Mouse (Mus musculus) midbrain, embryonic 13.5 days (tissue): ENCODE data around the gene Pcgf5. TPM values are rescaled to one million over a fixed set of nuclear protein-coding genes. Genes with fewer than 3 reads are reported as not detected.
A peak's percentile ranks its signal among the peaks of the same experiment; 100 is the strongest.

ENCODE experiments used
- ATAC-seq: fragments of 200-750 bp; cut with Nextera tagmentation; 2 replicates; pipeline ENCODE4 v1.8.0; 2017; ENCODE audit warnings: mild to moderate bottlenecking, moderate TSS enrichment, moderate library complexity
- H3K27ac ChIP-seq: fragments of 300-500 bp; sonication (generic); 2 replicates; pipeline ENCODE4 v1.5.1; 2015; ENCODE audit warnings: inconsistent platforms, mild to moderate bottlenecking, moderate library complexity
- H3K27me3 ChIP-seq: fragments of 300-500 bp; sonication (generic); 2 replicates; pipeline ENCODE4 v1.6.1; 2015; ENCODE audit warnings: mild to moderate bottlenecking, inconsistent platforms
- H3K36me3 ChIP-seq: fragments of 300-500 bp; sonication (generic); 2 replicates; pipeline ENCODE4 v1.6.1; 2015; ENCODE audit warnings: mild to moderate bottlenecking, inconsistent platforms
- H3K4me1 ChIP-seq: fragments of 300-500 bp; sonication (generic); replicated peaks from 2 replicates; pipeline ENCODE4 v1.6.1; 2015; ENCODE audit warnings: inconsistent platforms
- H3K4me2 ChIP-seq: fragments of 300-500 bp; sonication (generic); replicated peaks from 2 replicates; pipeline ENCODE4 v1.6.1; 2015; ENCODE audit warnings: moderate library complexity, mild to moderate bottlenecking, inconsistent platforms
- H3K4me3 ChIP-seq: fragments of 300-500 bp; sonication (generic); replicated peaks from 2 replicates; pipeline ENCODE4 v1.5.1; 2015; ENCODE audit warnings: mild to moderate bottlenecking, inconsistent platforms
- H3K9ac ChIP-seq: fragments of 300-500 bp; sonication (generic); replicated peaks from 2 replicates; pipeline ENCODE4 v1.6.1; 2015; ENCODE audit warnings: mild to moderate bottlenecking, inconsistent platforms
- H3K9me3 ChIP-seq: fragments of 300-500 bp; sonication (generic); 2 replicates; pipeline ENCODE4 v1.6.1; 2016; ENCODE audit warnings: mild to moderate bottlenecking, inconsistent platforms
- WGBS: fragments of 180-500 bp; shearing (Covaris S2); methylation state at CpG from one replicate; pipeline ENCODE4 v1.1.7; 2015; 5-methylcytosine and 5-hydroxymethylcytosine counted together
- polyA plus RNA-seq: library from polyadenylated mRNA; unstranded; fragments of >200 nt; fragmentation: Nextera tagmentation; extraction: Ambion mirVana; gene quantifications from 2 replicates; pipeline ENCODE4 v1.2.1, GENCODE M21; 2015

Gene Pcgf5
- 8.7 and 9.7 TPM in 2 replicates for polyA plus RNA-seq

- H3K27ac ChIP-seq = peak within 1 kb of the TSS; percentile 14; the same call in 1 of the 2 replicates
- WGBS = under 1% methylated on average over 90 of the region's 92 CpGs
- peak within 1 kb of the TSS; percentile 99 for H3K4me2 ChIP-seq
- H3K4me1 ChIP-seq = peaks cover 12% of the 10 kb centered on the region
- H3K27me3 ChIP-seq = peaks cover 62% of the 10 kb centered on the region
- ATAC-seq = peak; percentile 78
- H3K9me3 ChIP-seq = no peaks in the 10 kb centered on the region
- H3K4me3 ChIP-seq = peak within 1 kb of the TSS; percentile 83
- peak within 1 kb of the TSS; percentile 69 for H3K9ac ChIP-seq
- no peaks in the 10 kb centered on the region for H3K36me3 ChIP-seq
Observed at GRCm38 (mm10) chr19:36348161-36348800, at the start of gene Pcgf5. Gene Pcgf5 (plus strand): TSS chr19:36348309.

DNA sequence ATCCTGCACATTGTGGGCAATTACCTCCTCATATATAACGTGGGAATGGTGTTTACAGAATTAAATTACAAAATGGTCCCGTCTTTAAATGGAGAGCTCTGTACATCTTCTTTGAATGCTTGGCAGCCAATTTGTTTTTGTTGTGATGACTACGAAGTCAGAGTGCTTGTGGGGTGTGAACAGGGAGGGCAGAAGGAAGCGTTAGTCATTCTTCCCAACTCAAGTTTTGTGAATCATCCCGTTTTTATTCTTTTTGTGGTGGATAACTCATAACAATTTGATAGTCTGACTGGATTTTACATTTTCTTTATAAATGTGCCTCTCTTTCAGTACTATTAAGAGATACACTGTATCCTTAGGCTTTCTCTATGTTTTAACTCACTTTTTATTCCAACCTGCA lies 42.6 kb upstream of the Pcgf5 start:
- H3K4me1 ChIP-seq = no peaks in the 10 kb centered on the region
- H3K27me3 ChIP-seq = no peaks in the 10 kb centered on the region
- no peaks in the 10 kb centered on the region for H3K9me3 ChIP-seq
- no peak overlapping the region for H3K4me3 ChIP-seq
- no peak overlapping the region for H3K4me2 ChIP-seq
- no peak for ATAC-seq
- no peaks in the 10 kb centered on the region for H3K36me3 ChIP-seq
- WGBS = 86% methylated on average over 5 of the region's 5 CpGs
- no peak overlapping the region for H3K27ac ChIP-seq
- no peak overlapping the region for H3K9ac ChIP-seq

GRCm38 (mm10) chr19:36314010-36314409 lies 34.1 kb upstream of the Pcgf5 start:
- no peaks in the 10 kb centered on the region for H3K27me3 ChIP-seq
- H3K4me1 ChIP-seq = no peaks in the 10 kb centered on the region
- no peak overlapping the region for H3K27ac ChIP-seq
- ATAC-seq = no peak
- H3K9ac ChIP-seq = no peak overlapping the region
- 91% methylated on average over 5 of the region's 5 CpGs for WGBS
- no peaks in the 10 kb centered on the region for H3K9me3 ChIP-seq
- no peak overlapping the region for H3K4me3 ChIP-seq
- no peaks in the 10 kb centered on the region for H3K36me3 ChIP-seq
- no peak overlapping the region for H3K4me2 ChIP-seq

- Histone ChIP-seq H3K9me3 (no peaks in the 10 kb centered on the region), H3K4me3 (no peak overlapping the region), H3K36me3 (no peaks in the 10 kb centered on the region), H3K27me3 (no peaks in the 10 kb centered on the region), H3K9ac (no peak overlapping the region), H3K27ac (no peak overlapping the region), H3K4me1 (no peaks in the 10 kb centered on the region), H3K4me2 (no peak overlapping the region)
- ATAC-seq = no peak
- 92% methylated on average over 4 of the region's 4 CpGs for WGBS
Observed at GRCm38 (mm10) chr19:36319735-36320134, 28.4 kb upstream of the Pcgf5 start.

- Histone ChIP-seq H3K27ac (no peak overlapping the region), H3K27me3 (no peaks in the 10 kb centered on the region), H3K9me3 (no peaks in the 10 kb centered on the region), H3K4me1 (no peaks in the 10 kb centered on the region), H3K4me2 (no peak overlapping the region), H3K9ac (no peak overlapping the region), H3K36me3 (no peaks in the 10 kb centered on the region), H3K4me3 (no peak overlapping the region)
- WGBS = 93% methylated on average over 3 of the region's 3 CpGs
- ATAC-seq = no peak
Observed at GRCm38 (mm10) chr19:36321066-36321465, 27.0 kb upstream of the Pcgf5 start.

- no peak for ATAC-seq
Observed at GRCm38 (mm10) chr19:36323326-36323725, 24.8 kb upstream of the Pcgf5 start.

GRCm38 (mm10) chr19:36328678-36329077 lies 19.4 kb upstream of the Pcgf5 start:
- WGBS = 95% methylated on average over 5 of the region's 5 CpGs
- Histone ChIP-seq H3K27ac (no peak overlapping the region), H3K9me3 (no peaks in the 10 kb centered on the region), H3K27me3 (no peaks in the 10 kb centered on the region), H3K9ac (no peak overlapping the region), H3K4me2 (no peak overlapping the region), H3K4me1 (no peaks in the 10 kb centered on the region), H3K36me3 (no peaks in the 10 kb centered on the region), H3K4me3 (no peak overlapping the region)
- no peak for ATAC-seq

More at GRCm38 (mm10) chr19:36323326-36323725, 24.8 kb upstream of the Pcgf5 start:
- Histone ChIP-seq H3K9ac (no peak overlapping the region), H3K36me3 (no peaks in the 10 kb centered on the region), H3K4me2 (no peak overlapping the region), H3K9me3 (no peaks in the 10 kb centered on the region), H3K27me3 (no peaks in the 10 kb centered on the region), H3K4me3 (no peak overlapping the region), H3K27ac (no peak overlapping the region), H3K4me1 (no peaks in the 10 kb centered on the region)
- WGBS = 75% methylated on average over 2 of the region's 2 CpGs

DNA sequence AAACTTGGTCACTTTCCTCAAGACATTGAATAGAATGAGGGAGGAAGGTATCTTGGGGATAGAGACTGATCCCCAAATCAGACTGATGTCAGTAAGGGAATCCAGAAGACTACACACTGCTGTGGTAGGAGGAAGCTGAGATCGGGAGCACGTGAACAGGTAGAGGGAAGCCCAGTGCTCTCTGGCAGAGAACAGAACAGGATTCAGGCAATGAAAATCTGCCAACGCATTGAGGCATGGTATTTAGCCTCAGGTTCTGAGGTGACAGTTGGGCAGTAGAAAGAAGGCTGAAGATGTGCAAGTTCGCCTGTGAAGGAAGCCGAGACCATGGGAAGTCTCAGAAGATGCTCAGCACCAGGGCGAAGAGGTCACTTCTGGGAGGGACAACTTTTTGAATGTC lies 733 bp upstream of the Pcgf5 start:
- ATAC-seq = no peak
- Histone ChIP-seq H3K9ac (no peak overlapping the region), H3K27ac (no peak overlapping the region), H3K4me1 (peaks cover 12% of the 10 kb centered on the region), H3K4me3 (peak overlapping the region; percentile 83), H3K4me2 (peak overlapping the region; percentile 99), H3K36me3 (no peaks in the 10 kb centered on the region), H3K9me3 (no peaks in the 10 kb centered on the region), H3K27me3 (peaks cover 62% of the 10 kb centered on the region)
- WGBS = 25% methylated on average over 6 of the region's 6 CpGs

GRCm38 (mm10) chr19:36347831-36348160 lies 313 bp upstream of the Pcgf5 start:
- Histone ChIP-seq H3K36me3 (no peaks in the 10 kb centered on the region), H3K4me2 (peak overlapping the region; percentile 99), H3K9ac (peak overlapping the region; percentile 69), H3K4me3 (peak overlapping the region; percentile 83), H3K4me1 (peaks cover 12% of the 10 kb centered on the region), H3K27me3 (peaks cover 62% of the 10 kb centered on the region), H3K9me3 (no peaks in the 10 kb centered on the region), H3K27ac (no peak overlapping the region)
- WGBS = under 1% methylated on average over 11 of the region's 11 CpGs
- ATAC-seq = no peak; the same call in 1 of the 2 replicates

DNA sequence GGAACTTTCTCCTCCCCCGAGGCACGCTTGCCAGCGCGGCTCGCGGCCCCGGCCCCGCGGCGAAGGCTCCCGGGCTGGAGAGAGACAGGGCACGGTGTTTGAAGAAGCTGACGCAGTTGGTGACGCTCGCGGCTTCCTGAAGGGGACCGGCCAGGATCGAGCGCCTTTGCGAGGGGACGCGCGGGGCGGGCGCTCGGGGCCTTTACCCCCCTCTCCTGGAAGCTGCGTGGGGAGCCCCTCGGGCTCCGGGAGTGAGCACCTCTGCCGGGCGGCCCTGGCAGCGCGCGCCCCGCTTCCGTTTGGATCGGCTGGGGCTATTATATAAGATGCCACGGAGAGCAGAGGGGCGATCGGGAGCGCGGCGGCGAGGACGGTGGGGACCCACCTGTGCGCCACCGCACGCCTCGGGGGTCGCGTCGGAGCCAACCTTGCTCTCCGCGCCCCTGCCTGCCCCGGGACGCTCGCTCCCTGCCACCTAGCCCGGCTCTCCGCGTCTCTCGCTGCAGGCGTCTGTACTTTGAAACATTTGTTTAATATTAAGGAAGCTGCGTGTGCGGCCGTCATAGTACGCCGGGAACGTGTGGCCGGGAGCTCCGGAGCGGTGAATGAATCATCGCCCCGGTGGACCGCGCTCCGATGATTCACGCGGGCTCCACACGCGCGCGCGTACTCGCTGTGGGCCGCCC lies 835 bp downstream of the Pcgf5 start:
- Histone ChIP-seq H3K36me3 (no peaks in the 10 kb centered on the region), H3K9ac (peak overlapping the region; percentile 69), H3K4me1 (peaks cover 12% of the 10 kb centered on the region), H3K9me3 (no peaks in the 10 kb centered on the region), H3K4me3 (peak overlapping the region; percentile 83), H3K27ac (peak overlapping the region; percentile 14; the same call in 1 of the 2 replicates), H3K4me2 (peak overlapping the region; percentile 99), H3K27me3 (peaks cover 62% of the 10 kb centered on the region)
- WGBS = under 1% methylated on average over 80 of the region's 85 CpGs
- peak; percentile 80 for ATAC-seq

- Histone ChIP-seq H3K27ac (no peak overlapping the region), H3K9ac (peak overlapping the region; percentile 69), H3K36me3 (no peaks in the 10 kb centered on the region), H3K4me1 (peaks cover 12% of the 10 kb centered on the region), H3K9me3 (no peaks in the 10 kb centered on the region), H3K27me3 (peaks cover 62% of the 10 kb centered on the region), H3K4me3 (peak overlapping the region; percentile 83), H3K4me2 (peak overlapping the region; percentile 99)
- peak; percentile 24; the same call in 1 of the 2 replicates for ATAC-seq
- 4% methylated on average over 15 of the region's 15 CpGs for WGBS
Observed at GRCm38 (mm10) chr19:36349487-36349955, 1.4 kb downstream of the Pcgf5 start.

- H3K4me2 ChIP-seq = no peak overlapping the region
- WGBS = 81% methylated on average over 11 of the region's 11 CpGs
- peaks cover 62% of the 10 kb centered on the region for H3K27me3 ChIP-seq
- no peaks in the 10 kb centered on the region for H3K9me3 ChIP-seq
- H3K9ac ChIP-seq = no peak overlapping the region
- no peak for ATAC-seq
- H3K4me3 ChIP-seq = 0 out of 2 replicates have a peak overlapping the region, but pooled peaks have one; percentile 83
- no peak overlapping the region for H3K27ac ChIP-seq
- peaks cover 12% of the 10 kb centered on the region for H3K4me1 ChIP-seq
- H3K36me3 ChIP-seq = no peaks in the 10 kb centered on the region
Observed at GRCm38 (mm10) chr19:36350181-36350580, 2.1 kb downstream of the Pcgf5 start.
